Mouse (Mus musculus): Measurements from ENCODE around the gene Parvg. TPM values are rescaled to one million over a fixed set of nuclear protein-coding genes. Genes with fewer than 3 reads are reported as not detected.

The Parvg gene
- total and polyA plus RNA-seq, 3 experiments: 0.02 TPM; not detected in 2

- Histone ChIP-seq H3K36me3 (replicated peaks) (no peaks in the 10 kb centered on the region), H3K4me3 (ENCODE audit: low read depth, low read length) (no peak overlapping the region), H3K9me3 (replicated peaks) (peaks cover 48% of the 10 kb centered on the region), H3K27me3 (ENCODE audit: insufficient read depth, low read length) (no peaks in the 10 kb centered on the region), H3K4me1 (ENCODE audit: insufficient read depth, low read depth, low read length) (no peaks in the 10 kb centered on the region)
- ATAC-seq (ENCODE audit: extremely low read depth, insufficient number of reproducible peaks, low FRiP score, poor library complexity, severe bottlenecking) (no peak), DNase-seq (ENCODE audit: low spot score) (no peak)
- no peak for TF ChIP-seq CTCF (IDR thresholded peaks at IDR 0.05; ENCODE audit: low read depth, low read length)
- TF ChIP-seq GATA2 (IDR thresholded peaks at IDR 0.05; ENCODE audit: borderline replicate concordance, low read depth, low read length): no peak
- TF ChIP-seq POLR2AphosphoS5 (IDR thresholded peaks at IDR 0.05; ENCODE audit: insufficient replicate concordance, low read depth, low read length): no peak
- no peak for TF ChIP-seq TAL1 (conservative IDR thresholded peaks at IDR 0.05; ENCODE audit: low read depth, low read length)
- no peak for TF ChIP-seq GATA1 (IDR thresholded peaks at IDR 0.05; ENCODE audit: borderline replicate concordance, low read length)
These were observed 49.0 kb downstream of the Parvg start for GRCm38 (mm10) chr15:84372801-84373200.

- peaks cover 84% of the 10 kb centered on the region for H3K9me3 ChIP-seq (replicated peaks)
- no peak overlapping the region for H3K4me3 ChIP-seq (ENCODE audit: low read depth, low read length)
- H3K36me3 ChIP-seq (replicated peaks): no peaks in the 10 kb centered on the region
- H3K27me3 ChIP-seq (ENCODE audit: insufficient read depth, low read length): no peaks in the 10 kb centered on the region
- no peak for ATAC-seq (ENCODE audit: extremely low read depth, insufficient number of reproducible peaks, low FRiP score, poor library complexity, severe bottlenecking)
- no peak for DNase-seq (ENCODE audit: low spot score)
- TF ChIP-seq POLR2AphosphoS5 (IDR thresholded peaks at IDR 0.05; ENCODE audit: insufficient replicate concordance, low read depth, low read length) (no peak), GATA1 (IDR thresholded peaks at IDR 0.05; ENCODE audit: borderline replicate concordance, low read length) (no peak), TAL1 (conservative IDR thresholded peaks at IDR 0.05; ENCODE audit: low read depth, low read length) (no peak), CTCF (IDR thresholded peaks at IDR 0.05; ENCODE audit: low read depth, low read length) (no peak), GATA2 (IDR thresholded peaks at IDR 0.05; ENCODE audit: borderline replicate concordance, low read depth, low read length) (no peak)
- no peaks in the 10 kb centered on the region for H3K4me1 ChIP-seq (ENCODE audit: insufficient read depth, low read depth, low read length)
These were observed 54.9 kb downstream of the Parvg start for GRCm38 (mm10) chr15:84378734-84379133.

DNA sequence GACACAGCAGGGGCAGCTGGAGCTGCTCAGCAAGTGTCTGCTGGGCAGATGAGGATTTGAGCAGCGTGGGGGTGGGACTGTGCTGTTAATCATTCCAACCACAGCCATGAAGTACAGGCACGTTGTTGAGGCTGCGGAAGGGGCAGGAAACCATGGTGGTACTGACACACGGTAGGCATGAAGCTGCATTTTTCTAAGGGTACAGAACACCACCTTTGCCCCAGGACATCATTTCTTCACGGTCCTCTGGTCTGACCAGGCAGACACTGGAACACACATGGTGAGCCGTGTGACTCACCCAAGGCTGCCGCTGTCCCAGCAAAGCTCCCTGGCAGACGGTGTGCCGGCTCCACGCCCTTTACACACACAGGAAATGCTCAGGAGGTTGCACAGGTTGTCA is 56.4 kb downstream of the Parvg start:
- Histone ChIP-seq H3K4me1 (ENCODE audit: insufficient read depth, low read depth, low read length) (no peaks in the 10 kb centered on the region), H3K4me3 (ENCODE audit: low read depth, low read length) (no peak overlapping the region; the same call in 1 of the 2 replicates), H3K36me3 (replicated peaks) (no peaks in the 10 kb centered on the region), H3K27me3 (ENCODE audit: insufficient read depth, low read length) (no peaks in the 10 kb centered on the region), H3K9me3 (replicated peaks) (peaks cover 88% of the 10 kb centered on the region)
- no peak for ATAC-seq (ENCODE audit: extremely low read depth, insufficient number of reproducible peaks, low FRiP score, poor library complexity, severe bottlenecking)
- TF ChIP-seq POLR2AphosphoS5 (IDR thresholded peaks at IDR 0.05; ENCODE audit: insufficient replicate concordance, low read depth, low read length) (no peak), TAL1 (conservative IDR thresholded peaks at IDR 0.05; ENCODE audit: low read depth, low read length) (no peak), CTCF (IDR thresholded peaks at IDR 0.05; ENCODE audit: low read depth, low read length) (no peak), GATA1 (IDR thresholded peaks at IDR 0.05; ENCODE audit: borderline replicate concordance, low read length) (no peak), GATA2 (IDR thresholded peaks at IDR 0.05; ENCODE audit: borderline replicate concordance, low read depth, low read length) (no peak)
- no peak for DNase-seq (ENCODE audit: low spot score)

GRCm38 (mm10) chr15:84384066-84384465 is 60.2 kb downstream of the Parvg start:
- Histone ChIP-seq H3K36me3 (replicated peaks) (no peaks in the 10 kb centered on the region), H3K4me3 (ENCODE audit: low read depth, low read length) (no peak overlapping the region), H3K4me1 (ENCODE audit: insufficient read depth, low read depth, low read length) (no peaks in the 10 kb centered on the region), H3K27me3 (ENCODE audit: insufficient read depth, low read length) (no peaks in the 10 kb centered on the region), H3K9me3 (replicated peaks) (peaks cover 79% of the 10 kb centered on the region)
- TF ChIP-seq POLR2AphosphoS5 (IDR thresholded peaks at IDR 0.05; ENCODE audit: insufficient replicate concordance, low read depth, low read length): no peak
- no peak for TF ChIP-seq TAL1 (conservative IDR thresholded peaks at IDR 0.05; ENCODE audit: low read depth, low read length)
- TF ChIP-seq GATA2 (IDR thresholded peaks at IDR 0.05; ENCODE audit: borderline replicate concordance, low read depth, low read length): no peak
- no peak for TF ChIP-seq GATA1 (IDR thresholded peaks at IDR 0.05; ENCODE audit: borderline replicate concordance, low read length)
- no peak for TF ChIP-seq CTCF (IDR thresholded peaks at IDR 0.05; ENCODE audit: low read depth, low read length)
- DNase-seq (ENCODE audit: low spot score): no peak
- ATAC-seq (ENCODE audit: extremely low read depth, insufficient number of reproducible peaks, low FRiP score, poor library complexity, severe bottlenecking): no peak

- TF ChIP-seq CTCF (IDR thresholded peaks at IDR 0.05; ENCODE audit: low read depth, low read length): no peak
- no peak for TF ChIP-seq GATA2 (IDR thresholded peaks at IDR 0.05; ENCODE audit: borderline replicate concordance, low read depth, low read length)
- no peak for TF ChIP-seq POLR2AphosphoS5 (IDR thresholded peaks at IDR 0.05; ENCODE audit: insufficient replicate concordance, low read depth, low read length)
- TF ChIP-seq GATA1 (IDR thresholded peaks at IDR 0.05; ENCODE audit: borderline replicate concordance, low read length): no peak
- no peak for TF ChIP-seq TAL1 (conservative IDR thresholded peaks at IDR 0.05; ENCODE audit: low read depth, low read length)
- DNase-seq (ENCODE audit: low spot score): no peak
- Histone ChIP-seq H3K9me3 (replicated peaks) (peaks cover 77% of the 10 kb centered on the region), H3K4me1 (ENCODE audit: insufficient read depth, low read depth, low read length) (no peaks in the 10 kb centered on the region), H3K36me3 (replicated peaks) (no peaks in the 10 kb centered on the region), H3K4me3 (ENCODE audit: low read depth, low read length) (no peak overlapping the region), H3K27me3 (ENCODE audit: insufficient read depth, low read length) (no peaks in the 10 kb centered on the region)
- no peak for ATAC-seq (ENCODE audit: extremely low read depth, insufficient number of reproducible peaks, low FRiP score, poor library complexity, severe bottlenecking)
These were observed 62.3 kb downstream of the Parvg start for GRCm38 (mm10) chr15:84385995-84386565.

DNA sequence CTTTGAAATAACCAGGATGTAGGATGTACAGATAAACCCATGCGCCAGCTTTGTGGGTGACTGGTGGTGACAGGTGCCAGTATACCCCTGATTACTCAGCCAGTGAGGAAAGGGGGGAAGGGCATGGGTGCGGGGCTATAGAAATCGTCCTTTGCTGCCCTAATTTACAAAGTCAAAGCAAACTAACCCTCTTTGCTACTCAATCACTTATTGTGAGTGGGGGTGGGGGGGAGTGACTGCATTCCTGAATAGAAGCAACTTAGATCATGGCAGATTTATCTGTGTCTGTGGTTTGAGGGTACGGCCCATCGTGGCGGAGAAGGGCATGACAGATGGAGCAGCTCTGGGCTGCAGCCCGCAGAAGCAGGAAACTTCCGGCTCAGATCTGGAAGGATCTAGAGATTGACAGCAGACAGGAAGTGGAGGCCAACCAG is 64.9 kb downstream of the Parvg start:
- TF ChIP-seq POLR2AphosphoS5 (IDR thresholded peaks at IDR 0.05; ENCODE audit: insufficient replicate concordance, low read depth, low read length) (no peak), GATA2 (IDR thresholded peaks at IDR 0.05; ENCODE audit: borderline replicate concordance, low read depth, low read length) (no peak), TAL1 (conservative IDR thresholded peaks at IDR 0.05; ENCODE audit: low read depth, low read length) (no peak), GATA1 (IDR thresholded peaks at IDR 0.05; ENCODE audit: borderline replicate concordance, low read length) (no peak), CTCF (IDR thresholded peaks at IDR 0.05; ENCODE audit: low read depth, low read length) (no peak)
- no peak for DNase-seq (ENCODE audit: low spot score)
- no peaks in the 10 kb centered on the region for H3K4me1 ChIP-seq (ENCODE audit: insufficient read depth, low read depth, low read length)
- ATAC-seq (ENCODE audit: extremely low read depth, insufficient number of reproducible peaks, low FRiP score, poor library complexity, severe bottlenecking): no peak
- peaks cover 75% of the 10 kb centered on the region for H3K9me3 ChIP-seq (replicated peaks)
- no peak overlapping the region for H3K4me3 ChIP-seq (ENCODE audit: low read depth, low read length)
- H3K27me3 ChIP-seq (ENCODE audit: insufficient read depth, low read length): no peaks in the 10 kb centered on the region
- no peaks in the 10 kb centered on the region for H3K36me3 ChIP-seq (replicated peaks)
